Mouse (Mus musculus): ENCODE results near the gene Cacna1e.

- TF ChIP-seq CTCF (IDR thresholded peaks at IDR 0.05; ENCODE audit: low read depth, low read length), result no peak
- TF ChIP-seq POLR2A (IDR thresholded peaks at IDR 0.05; ENCODE audit: borderline replicate concordance, low read depth, low read length), result no peak
These were observed 248.5 kb downstream of the Cacna1e start for GRCm38 (mm10) chr1:154635766-154636165.

Measured in bone marrow macrophage, adult 2 months (primary cell).